Mouse (Mus musculus) megakaryocyte progenitor cell, adult 5-6 weeks (primary cell): ENCODE data around the gene Tspan9. TPM values are rescaled to one million over a fixed set of nuclear protein-coding genes. Genes with fewer than 3 reads are reported as not detected.

ENCODE experiments used
- ATAC-seq: replicated peaks from 2 replicates; pipeline ENCODE4 v1.8.0; 2016; ENCODE audit warnings: mild to moderate bottlenecking, moderate TSS enrichment, inconsistent platforms; ENCODE audit not compliant: poor library complexity
- total RNA-seq, 2 experiments: library from RNA; stranded (forward) in 1 of 2; stranded (reverse) in 1 of 2; fragments of 157-497, 149-512 nt in 1 of 2; fragments of 200-1000 nt in 1 of 2; gene quantifications; 2 replicates each; pipeline versions ENCODE4 v1.2.3 to v1.2.4; 2015 to 2017

Tspan9 gene
- total RNA-seq, 2 experiments from 2014 or later, result 2.7 to 2.8 TPM

DNA sequence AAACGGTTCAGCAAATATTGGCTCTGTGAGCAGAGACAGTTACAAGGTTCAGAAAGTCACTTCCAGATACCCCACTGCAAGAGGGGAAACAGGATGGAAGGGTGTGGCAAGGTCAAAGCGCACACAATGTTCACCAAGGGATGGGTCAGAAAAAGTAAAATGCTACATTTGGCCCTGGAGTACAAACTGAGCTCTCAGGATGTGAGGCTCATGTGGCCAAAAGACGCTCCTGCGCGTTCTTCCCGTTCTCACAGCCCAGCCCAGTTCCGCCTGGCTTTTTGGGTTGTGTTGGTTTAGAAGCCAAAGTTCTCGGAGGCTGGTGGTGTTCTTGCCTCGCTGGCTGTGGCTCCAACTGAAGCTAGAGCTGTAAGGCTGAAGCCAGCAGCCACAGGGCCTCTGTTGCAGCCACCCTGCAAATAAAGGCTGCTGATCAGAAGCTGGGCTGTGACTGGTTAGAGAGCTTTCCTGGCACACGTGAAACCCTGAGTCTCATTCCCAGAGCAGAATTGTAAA is 9.7 kb downstream of the Tspan9 start:
- no peak for ATAC-seq

GRCm38 (mm10) chr6:128132581-128132980 is 10.8 kb downstream of the Tspan9 start:
- no peak for ATAC-seq

- ATAC-seq, result no peak
Measured at GRCm38 (mm10) chr6:128131390-128131789, 12.0 kb downstream of the Tspan9 start.

GRCm38 (mm10) chr6:128130686-128131085 is 12.7 kb downstream of the Tspan9 start:
- ATAC-seq, result no peak

DNA sequence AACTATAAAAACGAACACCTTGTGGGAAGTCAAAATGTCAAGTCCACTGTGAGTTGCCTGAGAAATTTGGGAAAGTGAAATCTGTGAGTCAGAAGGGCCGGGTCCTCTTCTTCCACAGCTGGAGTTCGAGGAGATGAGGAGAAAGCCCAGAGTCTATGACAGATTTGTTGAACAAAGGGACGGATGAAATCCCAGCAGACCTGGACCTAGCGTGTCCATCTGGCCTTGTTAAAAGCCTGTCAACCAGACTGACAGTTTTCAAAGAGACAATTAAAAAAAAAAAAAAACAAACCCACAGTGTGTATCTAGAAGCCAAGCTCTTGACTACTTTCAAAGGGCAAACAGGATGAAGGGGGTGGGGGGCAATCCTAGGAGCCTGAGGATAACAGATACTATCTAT is 14.0 kb downstream of the Tspan9 start:
- no peak for ATAC-seq

GRCm38 (mm10) chr6:128127312-128127711 is 16.1 kb downstream of the Tspan9 start:
- ATAC-seq, result no peak

GRCm38 (mm10) chr6:128126876-128127275 is 16.5 kb downstream of the Tspan9 start:
- ATAC-seq, result no peak

DNA sequence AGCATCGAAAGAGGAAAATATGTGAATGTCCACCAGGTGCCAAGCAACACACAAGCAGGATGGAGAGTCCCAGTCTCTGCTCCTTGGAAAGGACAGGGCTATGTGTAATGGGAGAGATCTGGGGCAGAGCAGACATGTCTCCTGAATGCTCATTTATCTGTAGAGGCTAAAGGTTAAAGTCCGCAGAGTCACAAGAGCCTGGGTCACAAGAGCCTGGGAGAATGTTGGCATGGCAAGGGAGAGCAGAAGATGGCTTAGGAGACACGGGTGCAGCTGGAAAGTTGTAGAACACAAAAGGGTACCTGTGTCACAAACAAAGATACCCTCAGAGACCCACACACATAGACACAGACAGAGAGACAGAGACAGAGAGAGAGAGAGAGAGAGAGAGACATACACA is 17.9 kb downstream of the Tspan9 start:
- no peak for ATAC-seq

GRCm38 (mm10) chr6:128124222-128124971 is 19.0 kb downstream of the Tspan9 start:
- no peak for ATAC-seq

DNA sequence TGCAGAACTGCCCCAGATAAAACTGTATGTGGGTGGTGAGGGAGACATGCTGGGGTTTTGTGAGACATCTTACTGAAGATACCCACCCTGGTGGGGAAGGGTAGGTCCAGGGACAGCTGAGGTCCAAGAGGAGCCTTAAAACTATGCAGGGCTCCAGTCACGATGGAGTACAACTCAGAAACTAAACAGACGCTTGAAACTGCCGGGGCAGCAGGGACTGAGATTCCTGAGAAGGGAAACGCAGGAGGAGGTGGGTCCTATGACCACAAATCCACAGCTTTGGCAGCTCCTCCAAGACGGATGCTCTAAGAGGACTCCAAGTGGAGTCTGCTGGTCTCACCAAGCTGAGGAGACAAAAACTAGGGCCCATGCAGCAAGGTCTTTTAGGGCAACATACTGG is 21.3 kb downstream of the Tspan9 start:
- no peak for ATAC-seq

DNA sequence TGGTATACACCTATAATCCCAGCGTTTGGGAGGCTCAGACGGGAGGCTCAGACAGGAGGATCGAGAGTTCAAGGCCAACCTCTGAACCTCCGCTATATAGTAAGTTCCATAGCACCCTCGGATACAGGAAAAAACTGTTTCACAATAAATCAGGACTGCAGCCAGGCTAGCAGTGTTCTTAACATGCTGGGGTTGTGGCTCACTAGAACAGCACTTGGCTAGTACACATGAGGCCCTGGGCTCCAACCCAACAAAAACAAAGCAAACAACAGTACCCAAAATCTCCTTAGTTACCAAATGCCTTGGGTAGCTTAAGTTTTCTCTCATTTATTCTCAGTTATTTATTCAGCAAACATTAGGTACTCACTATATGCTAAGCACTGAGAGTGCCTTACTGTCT is 21.7 kb downstream of the Tspan9 start:
- no peak for ATAC-seq

DNA sequence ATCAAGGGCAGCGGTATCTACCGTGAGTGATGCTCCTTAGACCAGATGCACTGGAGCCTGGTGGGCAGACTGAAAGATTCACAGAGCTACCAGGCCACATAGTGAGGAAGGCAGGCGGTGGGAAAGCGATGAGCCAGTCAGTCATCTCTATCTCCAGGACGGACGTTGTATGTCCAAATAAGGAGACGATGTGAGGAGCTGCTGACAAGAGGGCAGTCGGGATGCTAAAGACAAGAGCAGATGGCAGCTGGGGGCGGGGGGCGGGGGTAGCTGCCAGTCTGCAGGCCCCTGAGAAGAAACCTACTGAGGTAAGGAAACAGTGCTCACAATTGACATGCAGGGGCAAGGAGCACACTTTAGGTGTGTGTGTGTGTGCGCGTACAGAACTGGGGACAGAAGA is 22.6 kb downstream of the Tspan9 start:
- no peak for ATAC-seq

- ATAC-seq, result no peak
Measured at GRCm38 (mm10) chr6:128118670-128119230, 24.6 kb downstream of the Tspan9 start.

GRCm38 (mm10) chr6:128116836-128117542 is 26.4 kb downstream of the Tspan9 start:
- ATAC-seq, result no peak

DNA sequence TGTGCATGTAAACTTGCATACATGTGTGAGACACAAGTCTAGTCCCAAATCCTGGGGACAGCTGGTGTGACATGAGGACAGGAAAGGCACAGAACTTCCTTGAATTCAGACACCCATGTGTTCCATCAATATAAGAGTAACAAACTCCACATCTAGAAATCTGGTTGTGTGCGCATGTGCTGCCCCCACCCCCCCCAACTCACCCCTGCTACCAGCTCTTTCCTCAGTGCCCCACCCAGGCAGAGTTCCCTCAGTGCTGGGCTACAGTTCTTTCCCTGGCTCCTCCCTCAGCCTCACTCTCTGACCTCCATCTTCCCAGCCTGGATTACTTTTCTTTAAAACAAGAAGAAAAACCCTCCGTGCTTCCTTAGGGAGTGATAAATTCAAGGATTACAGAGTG is 27.1 kb downstream of the Tspan9 start:
- no peak for ATAC-seq

GRCm38 (mm10) chr6:128115121-128115520 is 28.3 kb downstream of the Tspan9 start:
- no peak for ATAC-seq

- no peak for ATAC-seq
Measured at GRCm38 (mm10) chr6:128112605-128113004, 30.8 kb downstream of the Tspan9 start.

DNA sequence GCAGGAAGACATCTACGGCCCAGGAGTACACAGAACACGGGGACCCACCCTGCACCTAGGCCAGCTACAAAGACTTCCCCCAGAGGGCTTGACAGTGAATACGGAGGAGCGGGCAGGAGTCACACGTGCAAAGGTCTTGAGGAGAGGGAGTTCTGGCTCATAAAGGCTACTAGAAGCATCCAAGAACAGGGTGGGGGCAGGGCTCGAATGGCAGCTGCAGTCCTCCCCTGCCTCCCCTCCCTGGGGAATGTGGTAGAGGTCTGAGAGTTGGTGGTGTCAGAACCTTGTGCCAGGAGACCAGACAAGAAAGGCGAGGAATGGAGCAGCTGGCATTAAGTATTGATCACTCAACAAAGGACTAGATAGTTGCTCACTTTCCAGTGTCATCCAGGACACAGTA is 31.6 kb downstream of the Tspan9 start:
- no peak for ATAC-seq

- no peak for ATAC-seq
Measured at GRCm38 (mm10) chr6:128108324-128109035, 34.9 kb downstream of the Tspan9 start.

DNA sequence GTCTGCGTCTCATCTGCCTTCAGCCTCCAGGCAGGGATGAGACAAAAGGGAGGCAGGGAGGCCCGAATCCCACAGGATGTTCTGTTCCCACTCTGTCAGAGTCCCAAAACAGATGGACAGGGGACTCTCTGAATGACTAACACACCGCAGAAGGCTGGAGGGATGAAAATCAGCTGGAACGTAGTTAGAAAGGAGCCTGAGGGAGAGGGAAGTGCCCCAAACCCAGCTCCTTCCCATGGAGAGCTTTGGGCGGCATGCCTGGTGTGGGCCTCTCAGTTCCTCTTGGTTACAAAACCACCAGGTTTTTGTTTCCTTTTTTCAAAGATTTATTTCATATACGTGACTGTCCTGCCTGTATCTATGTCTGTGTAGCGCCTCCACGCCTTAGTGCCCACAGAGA is 35.7 kb downstream of the Tspan9 start:
- ATAC-seq, result peak; percentile 87

DNA sequence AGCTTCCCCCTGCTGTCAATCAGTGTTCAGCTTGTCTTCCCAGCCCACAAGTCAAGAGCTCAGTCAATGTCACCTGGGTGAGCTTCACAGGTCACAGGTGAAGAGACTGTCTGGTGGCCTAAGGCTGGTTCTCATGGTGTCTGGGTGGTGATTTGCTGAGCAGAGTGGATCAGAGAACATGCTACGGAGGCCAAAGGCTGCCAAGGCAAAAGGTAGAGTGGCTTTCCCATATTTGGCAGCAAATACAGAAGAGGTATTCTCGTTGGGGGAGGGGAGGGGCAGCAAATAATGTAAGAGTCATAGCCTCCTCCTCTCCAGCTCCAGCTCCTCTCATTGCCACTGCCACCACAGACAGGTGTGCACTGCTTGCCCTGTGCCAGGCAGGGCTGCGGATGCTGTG is 37.2 kb downstream of the Tspan9 start:
- no peak for ATAC-seq
